Mouse (Mus musculus): Measurements from ENCODE around the gene Hoxa4.

- TF ChIP-seq CTCF (IDR thresholded peaks at IDR 0.05; ENCODE audit: extremely low read depth, insufficient read depth, low read length) (no peak), POLR2A (IDR thresholded peaks at IDR 0.05; ENCODE audit: extremely low read depth, insufficient read depth, low read length) (no peak)
These were observed 9.2 kb upstream of the Hoxa4 start for GRCm38 (mm10) chr6:52200751-52201250.
